27 mouse cellular contexts compared by ENCODE assay signal in the genomic region with DNA sequence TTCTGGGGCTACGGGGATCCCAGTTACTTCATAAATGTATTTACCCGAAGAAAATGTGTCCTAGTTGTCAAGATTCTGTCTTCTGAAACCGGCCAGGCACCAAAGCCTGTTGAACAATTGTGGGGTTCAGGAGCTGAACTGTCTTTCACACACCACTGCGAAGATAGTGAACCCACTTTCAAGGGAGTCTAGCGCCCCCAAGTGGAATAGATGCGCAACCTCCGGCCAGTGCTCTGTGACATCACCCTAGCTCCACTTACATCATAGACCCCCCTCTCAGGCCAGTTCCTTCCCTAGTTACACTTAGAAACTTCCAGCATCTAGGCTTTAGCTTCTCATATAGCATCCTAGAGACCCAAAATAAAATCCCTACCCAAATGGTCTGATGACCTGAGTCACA.
DNase-seq lines count a peak whose midpoint lies in the region; ATAC-seq and TF ChIP-seq lines count a peak whose summit lies in the region.
"Had no signal": no experiment of that assay in that cellular context is flagged by ENCODE, and none has a peak within 500 bp of the region (broad histone marks: within the 10 kb centered on the region; RNA-seq: fewer than 3 reads in every experiment).

No protein-coding gene starts in this region.

- no peak overlapping the region for H3K27ac ChIP-seq in forebrain, postnatal 0 days (ENCODE audit: low read depth, low read length)
- no peak overlapping the region for H3K27ac ChIP-seq in forebrain, embryonic 14.5 days (ENCODE audit: low read depth, low read length)
- H3K27ac ChIP-seq in midbrain, embryonic 16.5 days (ENCODE audit: low read length): no peak overlapping the region
- H3K27ac ChIP-seq: embryonic facial prominence, embryonic 12.5 days; heart, embryonic 10.5 days; hindbrain, embryonic 14.5 days; limb, embryonic 13.5 days; liver, embryonic 12.5 days; midbrain, embryonic 10.5 days; neural tube, embryonic 15.5 days had no signal

- TF ChIP-seq CTCF in forebrain, postnatal 0 days (IDR thresholded peaks at IDR 0.05; ENCODE audit: low read depth): 0 out of 2 replicates have a peak, but pooled peaks have one; percentile 20

- no peak for DNase-seq in forebrain, postnatal 0 days
- no peak for DNase-seq in forebrain, embryonic 14.5 days (ENCODE audit: low spot score)
- peak; percentile 3 for DNase-seq in left cerebral cortex, postnatal 4 days
- DNase-seq in left cerebral cortex, adult 9 months (ENCODE audit: low spot score in 2 of 2): no peak
- DNase-seq in ES-CJ7 (ENCODE audit: low read depth, low spot score): peak; percentile 38
- peak; percentile 46 for DNase-seq in testis, postnatal 14 days (ENCODE audit: low spot score)
- DNase-seq: adrenal gland, postnatal 36 days; cerebellum, adult 11-12 months; gastrocnemius, postnatal 36 days; heart, postnatal 4 days; kidney, adult 8-10 months; kidney, postnatal 10 days; lung, adult 18-20 months; lung, postnatal 10 days; right cerebral cortex, postnatal 25 days; thymus, adult 18-20 months; thymus, postnatal 36 days had no signal

- WGBS in forebrain, postnatal 0 days: 90% methylated on average over 7 of the region's 7 CpGs
- 89% methylated on average over 7 of the region's 7 CpGs for WGBS in forebrain, embryonic 14.5 days
- WGBS in midbrain, embryonic 16.5 days: 86% methylated on average over 7 of the region's 7 CpGs

- no peak overlapping the region for H3K4me3 ChIP-seq in forebrain, postnatal 0 days (ENCODE audit: low read depth, low read length)
- no peak overlapping the region for H3K4me3 ChIP-seq in forebrain, embryonic 14.5 days (ENCODE audit: low read depth, low read length)
- H3K4me3 ChIP-seq in midbrain, embryonic 16.5 days (ENCODE audit: low read depth, low read length): no peak overlapping the region
- H3K4me3 ChIP-seq: embryonic facial prominence, embryonic 12.5 days; heart, embryonic 10.5 days; limb, embryonic 13.5 days; liver, embryonic 12.5 days; midbrain, embryonic 10.5 days; neural tube, embryonic 15.5 days had no signal

- no peaks in the 10 kb centered on the region for H3K27me3 ChIP-seq in forebrain, postnatal 0 days (ENCODE audit: insufficient read depth, low read length)
- no peaks in the 10 kb centered on the region for H3K27me3 ChIP-seq in forebrain, embryonic 14.5 days (replicated peaks; ENCODE audit: control insufficient read depth, insufficient read depth, low read length)
- no peaks in the 10 kb centered on the region for H3K27me3 ChIP-seq in midbrain, embryonic 16.5 days (ENCODE audit: control insufficient read depth, insufficient read depth, low read depth, low read length)
- H3K27me3 ChIP-seq: embryonic facial prominence, embryonic 12.5 days; limb, embryonic 13.5 days; liver, embryonic 12.5 days; neural tube, embryonic 15.5 days had no signal

- H3K9me3 ChIP-seq in forebrain, postnatal 0 days (ENCODE audit: low read length): no peaks in the 10 kb centered on the region
- no peaks in the 10 kb centered on the region for H3K9me3 ChIP-seq in forebrain, embryonic 14.5 days (replicated peaks; ENCODE audit: control insufficient read depth, low read length)
- H3K9me3 ChIP-seq in midbrain, embryonic 16.5 days (replicated peaks; ENCODE audit: control insufficient read depth, low read length, poor library complexity, severe bottlenecking): no peaks in the 10 kb centered on the region; the same call in 1 of the 2 replicates
- H3K9me3 ChIP-seq: neural tube, embryonic 15.5 days had no signal

- H3K4me2 ChIP-seq in forebrain, postnatal 0 days (ENCODE audit: low read depth): no peak overlapping the region
- no peak overlapping the region for H3K4me2 ChIP-seq in forebrain, embryonic 14.5 days (ENCODE audit: low read length)
- H3K4me2 ChIP-seq in midbrain, embryonic 16.5 days (ENCODE audit: low read length): no peak overlapping the region
- H3K4me2 ChIP-seq: embryonic facial prominence, embryonic 12.5 days; hindbrain, embryonic 14.5 days; limb, embryonic 13.5 days; liver, embryonic 12.5 days; neural tube, embryonic 15.5 days had no signal

- H3K9ac ChIP-seq in forebrain, postnatal 0 days: no peak overlapping the region
- no peak overlapping the region for H3K9ac ChIP-seq in forebrain, embryonic 14.5 days (ENCODE audit: low read length)
- no peak overlapping the region for H3K9ac ChIP-seq in midbrain, embryonic 16.5 days (ENCODE audit: low read depth, low read length)
- H3K9ac ChIP-seq: embryonic facial prominence, embryonic 12.5 days; hindbrain, embryonic 14.5 days; limb, embryonic 13.5 days; liver, embryonic 12.5 days; neural tube, embryonic 15.5 days had no signal

- intact Hi-C loops in left cerebral cortex, postnatal 4 days (cut with DNase I): no loop called here

- no peak for ATAC-seq in forebrain, postnatal 0 days
- no peak for ATAC-seq in forebrain, embryonic 14.5 days
- no peak for ATAC-seq in midbrain, embryonic 16.5 days
- ATAC-seq: CD4-positive, CD25-positive, alpha-beta regulatory T cell, adult 4 months; inflammation-experienced regulatory T-cells, adult 6 months; liver, embryonic 12.5 days had no signal

- no peaks in the 10 kb centered on the region for H3K4me1 ChIP-seq in forebrain, postnatal 0 days (ENCODE audit: insufficient read depth)
- H3K4me1 ChIP-seq in forebrain, embryonic 14.5 days (ENCODE audit: control insufficient read depth, insufficient read depth, low read length): no peaks in the 10 kb centered on the region
- H3K4me1 ChIP-seq in midbrain, embryonic 16.5 days (ENCODE audit: control insufficient read depth, insufficient read depth, low read length): no peaks in the 10 kb centered on the region
- H3K4me1 ChIP-seq: embryonic facial prominence, embryonic 12.5 days; heart, embryonic 10.5 days; limb, embryonic 13.5 days; liver, embryonic 12.5 days; midbrain, embryonic 10.5 days; neural tube, embryonic 15.5 days had no signal

- no peaks in the 10 kb centered on the region for H3K36me3 ChIP-seq in forebrain, postnatal 0 days (ENCODE audit: insufficient read depth)
- H3K36me3 ChIP-seq in forebrain, embryonic 14.5 days (ENCODE audit: control insufficient read depth, insufficient read depth, low read length): no peaks in the 10 kb centered on the region
- no peaks in the 10 kb centered on the region for H3K36me3 ChIP-seq in midbrain, embryonic 16.5 days (ENCODE audit: control insufficient read depth, insufficient read depth, low read length)
- H3K36me3 ChIP-seq: embryonic facial prominence, embryonic 12.5 days; heart, embryonic 10.5 days; limb, embryonic 13.5 days; liver, embryonic 12.5 days; midbrain, embryonic 10.5 days; neural tube, embryonic 15.5 days had no signal

Comparison
In these comparisons a context has a peak if more than half of its experiments do, and no peak if none do; other contexts are left out.
1. DNase-seq: peak in left cerebral cortex, postnatal 4 days (single experiment), ES-CJ7 (single experiment) and testis, postnatal 14 days (single experiment); none in forebrain, postnatal 0 days (single experiment), forebrain, embryonic 14.5 days (single experiment) and left cerebral cortex, adult 9 months (0 of 2).